Mouse (Mus musculus): ENCODE results near the gene Ccdc169. TPM values are rescaled to one million over a fixed set of nuclear protein-coding genes. Genes with fewer than 3 reads are reported as not detected.
A peak's percentile ranks its signal among the peaks of the same experiment; 100 is the strongest.

Gene Ccdc169
- total RNA-seq (2021), result under 1 TPM; 0.10 to 0.11 TPM
- long read RNA-seq, experiment 1, result 0 reads
- long read RNA-seq, experiment 2, result 0 reads

- intact Hi-C loops (cut with DNase I), result no loop called here
- no peak for TF ChIP-seq CTCF (IDR thresholded peaks at IDR 0.05)
Measured at GRCm38 (mm10) chr3:55137039-55137438, at the start of gene Ccdc169. Gene Ccdc169 (plus strand): TSS chr3:55137339.

GRCm38 (mm10) chr3:55087360-55087759, 49.8 kb upstream of the Ccdc169 start:
- DNase-seq, result no peak
- TF ChIP-seq CTCF (IDR thresholded peaks at IDR 0.05), result peak; percentile 33
- no peak overlapping the region for H3K27ac ChIP-seq
- H3K4me3 ChIP-seq, result no peak overlapping the region
- intact Hi-C loops (cut with DNase I), result no loop called here

More at GRCm38 (mm10) chr3:55137039-55137438, at the start of gene Ccdc169:
- no peak for DNase-seq
- Histone ChIP-seq H3K27ac (no peak within 1 kb of the TSS), H3K4me3 (no peak within 1 kb of the TSS)

- intact Hi-C loops (cut with DNase I), result no loop called here
- DNase-seq, result no peak
- TF ChIP-seq CTCF (IDR thresholded peaks at IDR 0.05), result no peak
- Histone ChIP-seq H3K27ac (no peak overlapping the region), H3K4me3 (no peak overlapping the region)
Measured at GRCm38 (mm10) chr3:55088359-55088758, 48.8 kb upstream of the Ccdc169 start.

DNA sequence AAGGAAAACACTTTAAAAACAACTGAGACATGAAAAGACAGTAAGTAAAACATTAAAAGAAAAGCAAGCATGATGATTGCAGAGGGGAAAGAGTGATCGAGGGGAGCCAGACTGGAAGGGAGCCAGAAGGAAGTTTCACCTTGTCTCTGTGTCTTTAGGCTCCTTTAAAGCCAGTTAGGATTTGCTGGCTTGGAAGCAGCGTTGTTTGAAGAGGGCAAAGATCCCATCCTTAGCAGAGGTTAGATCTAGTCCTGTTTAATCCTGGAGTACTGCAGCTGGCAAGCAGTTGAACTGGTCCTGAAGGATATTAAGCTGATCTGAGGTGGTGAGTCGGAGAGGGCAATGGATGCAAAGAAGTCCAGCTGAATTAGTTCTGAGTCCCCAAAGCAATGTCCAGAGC, 48.3 kb upstream of the Ccdc169 start:
- Histone ChIP-seq H3K4me3 (no peak overlapping the region), H3K27ac (no peak overlapping the region)
- intact Hi-C loops (cut with DNase I), result no loop called here
- DNase-seq, result no peak
- TF ChIP-seq CTCF (IDR thresholded peaks at IDR 0.05), result no peak

DNA sequence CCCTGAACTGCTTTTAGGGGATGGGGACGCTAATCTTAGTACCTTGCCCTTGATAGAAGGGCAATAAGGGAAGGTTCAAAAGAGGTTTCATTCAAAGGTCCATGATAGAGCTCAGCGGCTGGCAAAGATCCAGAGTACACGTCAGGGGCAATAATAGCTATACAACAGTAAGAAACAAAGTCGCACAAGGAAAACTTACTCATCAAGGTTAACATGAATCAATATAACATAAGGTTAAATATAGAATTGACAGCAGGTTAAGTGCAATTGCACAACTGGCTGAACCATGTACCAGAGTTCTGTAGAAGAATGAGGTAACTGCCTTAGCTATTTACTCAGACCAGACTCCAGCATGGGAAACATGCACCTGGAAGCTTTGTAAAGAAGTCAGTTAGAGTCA, 47.8 kb upstream of the Ccdc169 start:
- Histone ChIP-seq H3K27ac (no peak overlapping the region), H3K4me3 (no peak overlapping the region)
- DNase-seq, result no peak
- TF ChIP-seq CTCF (IDR thresholded peaks at IDR 0.05), result no peak
- intact Hi-C loops (cut with DNase I), result no loop called here

GRCm38 (mm10) chr3:55093161-55093560, 44.0 kb upstream of the Ccdc169 start:
- DNase-seq, result no peak
- Histone ChIP-seq H3K4me3 (no peak overlapping the region), H3K27ac (no peak overlapping the region)
- no peak for TF ChIP-seq CTCF (IDR thresholded peaks at IDR 0.05)
- intact Hi-C loops (cut with DNase I), result no loop called here

- TF ChIP-seq CTCF (IDR thresholded peaks at IDR 0.05), result peak; percentile 12; the same call in 1 of the 2 replicates
- peak overlapping the region; percentile 73 for H3K27ac ChIP-seq
- intact Hi-C loops (cut with DNase I), result no loop called here
- peak overlapping the region; percentile 42 for H3K4me3 ChIP-seq
- DNase-seq, result no peak
Measured at GRCm38 (mm10) chr3:55095968-55096654, 41.0 kb upstream of the Ccdc169 start.

GRCm38 (mm10) chr3:55096655-55097005, 40.5 kb upstream of the Ccdc169 start:
- DNase-seq, result no peak
- no peak for TF ChIP-seq CTCF (IDR thresholded peaks at IDR 0.05)
- peak overlapping the region; percentile 73 for H3K27ac ChIP-seq
- intact Hi-C loops (cut with DNase I), result no loop called here
- peak overlapping the region; percentile 42 for H3K4me3 ChIP-seq

- Histone ChIP-seq H3K27ac (peak overlapping the region; percentile 73), H3K4me3 (no peak overlapping the region)
- TF ChIP-seq CTCF (IDR thresholded peaks at IDR 0.05), result no peak
- peak; percentile 38 for DNase-seq
- intact Hi-C loops (cut with DNase I), result no loop called here
Measured at GRCm38 (mm10) chr3:55097186-55097585, 40.0 kb upstream of the Ccdc169 start.

DNA sequence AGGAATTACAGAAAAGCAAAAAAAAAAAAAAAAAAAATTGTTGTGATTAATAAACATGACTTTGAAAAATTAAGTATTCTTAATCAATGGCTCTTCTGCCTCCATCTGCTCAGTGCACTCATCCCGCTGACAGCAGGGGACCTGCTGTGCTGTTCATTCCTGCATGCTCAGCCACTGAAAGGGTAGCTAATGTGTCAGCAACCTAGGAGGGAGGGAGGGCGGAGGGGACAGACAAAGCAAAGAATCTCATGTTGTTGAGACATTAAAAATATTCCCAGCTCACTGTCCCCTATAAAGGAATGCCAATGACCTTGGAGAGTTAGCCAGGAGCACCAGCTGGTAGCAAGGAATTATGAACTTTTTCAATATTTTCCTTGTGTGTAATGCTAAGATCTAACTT, 39.1 kb upstream of the Ccdc169 start:
- no peak for TF ChIP-seq CTCF (IDR thresholded peaks at IDR 0.05)
- Histone ChIP-seq H3K27ac (no peak overlapping the region; the same call in 1 of the 2 replicates), H3K4me3 (no peak overlapping the region)
- intact Hi-C loops (cut with DNase I), result no loop called here
- no peak for DNase-seq

DNA sequence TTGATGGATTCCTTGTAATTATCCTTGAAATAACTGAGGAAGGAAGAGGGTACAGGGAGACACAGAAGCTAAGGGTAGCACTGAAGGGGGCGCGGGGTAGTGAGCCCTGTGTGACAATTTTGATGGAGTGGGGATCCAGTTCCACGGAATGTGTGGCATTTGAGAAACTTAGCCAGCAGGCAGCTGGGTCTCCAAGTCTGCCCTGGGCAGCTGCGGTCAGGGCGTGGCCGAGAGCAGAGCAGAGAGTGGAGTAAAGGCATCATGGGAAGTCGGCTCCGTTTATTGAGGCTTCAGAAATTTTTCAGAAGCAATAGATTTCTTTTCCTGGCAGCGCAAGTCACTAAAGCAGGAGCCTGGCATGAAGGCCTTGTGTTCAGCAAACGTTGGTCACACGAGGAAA, 38.1 kb upstream of the Ccdc169 start:
- Histone ChIP-seq H3K4me3 (no peak overlapping the region), H3K27ac (no peak overlapping the region; the same call in 1 of the 2 replicates)
- intact Hi-C loops (cut with DNase I), result no loop called here
- TF ChIP-seq CTCF (IDR thresholded peaks at IDR 0.05), result no peak
- peak; percentile 39 for DNase-seq

DNA sequence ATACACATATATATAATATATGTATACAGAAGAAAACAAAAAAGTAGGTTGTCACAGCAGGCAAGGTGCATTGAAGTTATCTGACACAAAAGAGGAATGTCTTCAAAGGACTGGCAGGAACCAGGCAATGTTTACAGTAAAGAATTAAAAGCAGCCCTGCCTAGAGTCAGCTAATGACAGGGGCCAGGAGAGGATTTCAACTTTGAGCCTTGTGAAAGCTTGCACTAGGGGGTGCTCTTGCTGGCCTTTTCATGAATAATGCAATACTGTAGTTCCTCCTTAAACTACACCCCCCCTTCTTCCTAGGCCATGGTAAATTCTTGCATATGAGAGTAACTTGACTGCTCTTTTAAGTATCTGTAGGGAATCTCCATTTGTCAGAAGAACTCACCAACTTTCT, 36.0 kb upstream of the Ccdc169 start:
- H3K27ac ChIP-seq, result no peak overlapping the region
- DNase-seq, result no peak
- intact Hi-C loops (cut with DNase I), result no loop called here
- TF ChIP-seq CTCF (IDR thresholded peaks at IDR 0.05), result peak; percentile 25; the same call in 1 of the 2 replicates
- H3K4me3 ChIP-seq, result no peak overlapping the region

DNA sequence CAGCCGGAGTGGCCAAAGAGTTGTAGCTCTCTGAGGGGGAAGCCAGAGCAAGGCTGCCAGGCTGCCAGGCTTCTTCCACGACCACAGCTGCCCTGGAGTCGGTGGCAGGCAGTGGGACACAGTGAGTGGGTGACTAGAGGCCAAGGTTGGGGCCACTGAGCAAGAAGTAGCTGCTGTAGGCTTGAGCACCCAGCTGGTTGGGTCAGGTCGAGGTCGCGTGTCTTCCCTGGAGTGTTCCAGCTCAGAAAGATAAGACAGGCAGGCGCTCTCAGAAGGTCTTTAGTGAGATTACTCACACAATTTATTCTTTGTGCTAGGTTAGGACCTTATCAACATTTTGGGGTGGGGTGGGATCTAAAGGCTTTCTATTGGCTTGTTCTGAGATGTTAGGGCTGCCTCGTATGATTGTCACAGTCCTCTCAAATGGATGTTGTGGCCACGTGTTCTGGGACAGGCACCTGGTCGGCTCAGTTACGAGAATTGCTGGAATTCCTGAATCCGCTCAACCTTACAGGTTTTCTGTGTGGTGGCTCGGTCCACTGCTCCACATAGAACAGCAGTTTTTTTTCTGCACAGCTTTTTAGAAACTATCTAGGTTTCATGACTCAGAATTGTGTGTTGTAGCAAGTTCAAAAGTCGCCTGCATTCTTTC, 31.6 kb upstream of the Ccdc169 start:
- no peak for TF ChIP-seq CTCF (IDR thresholded peaks at IDR 0.05)
- Histone ChIP-seq H3K27ac (no peak overlapping the region), H3K4me3 (no peak overlapping the region)
- intact Hi-C loops (cut with DNase I), result no loop called here
- no peak for DNase-seq

GRCm38 (mm10) chr3:55106051-55106450, 31.1 kb upstream of the Ccdc169 start:
- intact Hi-C loops (cut with DNase I), result no loop called here
- DNase-seq, result no peak
- no peak for TF ChIP-seq CTCF (IDR thresholded peaks at IDR 0.05)
- H3K4me3 ChIP-seq, result no peak overlapping the region
- H3K27ac ChIP-seq, result no peak overlapping the region

All from gastrocnemius, adult 2 months (tissue).